Mouse (Mus musculus) fat pad, adult 2 months (tissue): Measurements from ENCODE around the gene Tekt3.

Source experiments
- DNase-seq: peaks from one replicate; pipeline ENCODE4 v3.0.0-alpha.2; 2011; ENCODE audit warnings: low read depth, low spot score; ENCODE audit errors: extremely low read depth

Gene Tekt3

DNA sequence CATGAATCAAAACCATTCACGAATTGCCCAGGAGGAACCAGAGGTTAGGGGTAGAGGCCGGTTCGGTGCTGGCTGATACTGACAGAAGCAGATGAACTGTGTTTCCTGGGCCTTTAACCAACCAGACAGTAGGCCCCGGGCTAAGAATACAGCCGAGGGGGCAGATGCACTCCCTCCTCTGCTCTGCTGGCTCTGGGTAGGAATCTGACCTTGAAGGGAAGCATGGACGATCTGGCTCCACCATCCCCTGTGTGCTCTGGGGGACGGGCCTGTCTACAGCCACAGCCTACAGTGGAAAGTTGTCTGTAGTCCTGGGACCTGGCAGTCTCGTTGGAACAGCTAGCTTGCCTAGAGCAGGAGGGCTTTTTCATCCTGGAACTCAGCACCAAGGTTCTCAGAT, 82.0 kb downstream of the Tekt3 start:
- no peak for DNase-seq
